Mouse (Mus musculus) heart, postnatal 0 days (tissue): ENCODE results near the gene Iqce.

Experiments
- CTCF ChIP-seq: IDR thresholded peaks from 2 replicates; pipeline ENCODE4 v1.5.1; 2016; ENCODE audit warnings: antibody characterized with exemption, control low read depth, low read depth
- EP300 ChIP-seq: IDR thresholded peaks from 2 replicates; pipeline ENCODE4 v1.6.1; 2016; ENCODE audit warnings: antibody characterized with exemption, low read depth

GRCm38 (mm10) chr5:140645454-140645853 is 56.7 kb downstream of the Iqce start:
- TF ChIP-seq CTCF (no peak), EP300 (no peak)
